Mouse (Mus musculus) MEL (cell line): ENCODE data around the gene Hspa2. TPM values are rescaled to one million over a fixed set of nuclear protein-coding genes. Genes with fewer than 3 reads are reported as not detected.
A peak's percentile ranks its signal among the peaks of the same experiment; 100 is the strongest.

Experiments
- DNase-seq: peaks from one replicate; pipeline ENCODE4 v3.0.0; 2011; ENCODE audit warnings: low read depth, low spot score
- H3K27ac ChIP-seq: 2 replicates; pipeline ENCODE4 v1.5.1; 2012; ENCODE audit warnings: low read depth, mild to moderate bottlenecking, control low read depth, low read length, moderate library complexity; ENCODE audit not compliant: control insufficient read depth
- H3K27me3 ChIP-seq, 2 experiments: fragments of 150-350 bp in 1 of 2; sonication (generic) in 1 of 2; 2 replicates each; pipeline ENCODE4 v1.6.1; 2012; ENCODE audit warnings: low read length in 2 of 2, mild to moderate bottlenecking in 2 of 2, improper control_type of control experiment in 1 of 2, moderate library complexity in 1 of 2; ENCODE audit not compliant: insufficient read depth in 2 of 2, control insufficient read depth in 1 of 2
- H3K36me3 ChIP-seq, 2 experiments: 2 replicates each; pipeline ENCODE4 v1.6.1; 2012 to 2014; ENCODE audit warnings: low read length in 2 of 2, improper control_type of control experiment in 1 of 2, inconsistent platforms in 1 of 2, mild to moderate bottlenecking in 1 of 2; ENCODE audit not compliant: insufficient read depth in 2 of 2, control insufficient read depth in 1 of 2
- H3K4me1 ChIP-seq, 2 experiments: fragments of 150-350 bp in 1 of 2; sonication (generic) in 1 of 2; 2 replicates each; pipeline ENCODE4 v1.6.1; 2012; ENCODE audit warnings: low read length in 2 of 2, improper control_type of control experiment in 1 of 2, mild to moderate bottlenecking in 1 of 2; ENCODE audit not compliant: insufficient read depth in 2 of 2, control insufficient read depth in 1 of 2
- H3K4me3 ChIP-seq, 2 experiments: fragments of 150-350 bp in 1 of 2; sonication (generic) in 1 of 2; 2 replicates each; pipeline ENCODE4 v1.5.1; 2012; ENCODE audit warnings: low read depth in 2 of 2, low read length in 2 of 2, mild to moderate bottlenecking in 2 of 2, moderate library complexity in 2 of 2, control low read depth in 1 of 2, improper control_type of control experiment in 1 of 2; ENCODE audit not compliant: control insufficient read depth in 1 of 2, insufficient read depth in 1 of 2
- H3K79me2 ChIP-seq: 2 replicates; pipeline ENCODE4 v1.6.1; 2012; ENCODE audit warnings: mild to moderate bottlenecking, low read length, moderate library complexity; ENCODE audit not compliant: control insufficient read depth, poor library complexity, insufficient read depth
- H3K9ac ChIP-seq: 2 replicates; pipeline ENCODE4 v1.6.1; 2012; ENCODE audit warnings: low read depth, mild to moderate bottlenecking, control low read depth, low read length, moderate library complexity; ENCODE audit not compliant: control insufficient read depth, poor library complexity, severe bottlenecking
- H3K9me3 ChIP-seq: fragments of 150-350 bp; sonication (generic); replicated peaks from 2 replicates; pipeline ENCODE4 v1.6.1; 2012; ENCODE audit warnings: mild to moderate bottlenecking, low read length, improper control_type of control experiment, moderate library complexity; ENCODE audit not compliant: insufficient read depth
- BHLHE40 ChIP-seq: IDR thresholded peaks from 2 replicates; pipeline ENCODE4 v1.6.1; 2012; ENCODE audit warnings: low read depth, mild to moderate bottlenecking, inconsistent platforms, low read length, improper control_type of control experiment, borderline replicate concordance
- CHD1 ChIP-seq: IDR thresholded peaks from 2 replicates; pipeline ENCODE4 v1.6.1; 2012; ENCODE audit warnings: low read depth, mild to moderate bottlenecking, inconsistent platforms, low read length, improper control_type of control experiment
- CTCF ChIP-seq, 3 experiments: IDR thresholded peaks in 2 of 3; conservative IDR thresholded peaks in 1 of 3; 2 replicates each; pipeline ENCODE4 v1.5.1; 2011 to 2012; ENCODE audit warnings: low read length in 3 of 3, low read depth in 2 of 3, mild to moderate bottlenecking in 2 of 3, improper control_type of control experiment in 1 of 3, inconsistent platforms in 1 of 3, mixed read lengths in 1 of 3, moderate library complexity in 1 of 3; ENCODE audit not compliant: control insufficient read depth in 1 of 3, insufficient read depth in 1 of 3, poor library complexity in 1 of 3, severe bottlenecking in 1 of 3
- E2F4 ChIP-seq: IDR thresholded peaks from 2 replicates; pipeline ENCODE4 v1.6.1; 2011; ENCODE audit warnings: low read depth, low read length, improper control_type of control experiment, borderline replicate concordance
- ELF1 ChIP-seq: IDR thresholded peaks from 2 replicates; pipeline ENCODE4 v1.6.1; 2014; ENCODE audit warnings: low read depth, mild to moderate bottlenecking, inconsistent platforms, low read length, improper control_type of control experiment, moderate library complexity
- EP300 ChIP-seq, 2 experiments: IDR thresholded peaks; 2 replicates each; pipeline ENCODE4 v1.6.1; 2011; ENCODE audit warnings: improper control_type of control experiment in 2 of 2, low read length in 2 of 2, low read depth in 1 of 2, mild to moderate bottlenecking in 1 of 2
- ETS1 ChIP-seq: IDR thresholded peaks from 2 replicates; pipeline ENCODE4 v1.6.1; 2012; ENCODE audit warnings: low read depth, mild to moderate bottlenecking, inconsistent platforms, low read length, improper control_type of control experiment, moderate library complexity
- HCFC1 ChIP-seq: IDR thresholded peaks from 2 replicates; pipeline ENCODE4 v1.6.1; 2012; ENCODE audit warnings: low read depth, mild to moderate bottlenecking, inconsistent platforms, low read length, improper control_type of control experiment, moderate library complexity
- MAX ChIP-seq: IDR thresholded peaks from 2 replicates; pipeline ENCODE4 v1.6.1; 2011; ENCODE audit warnings: low read length, improper control_type of control experiment
- MAZ ChIP-seq: IDR thresholded peaks from 2 replicates; pipeline ENCODE4 v1.6.1; 2012; ENCODE audit warnings: low read depth, mild to moderate bottlenecking, inconsistent platforms, low read length, improper control_type of control experiment
- MXI1 ChIP-seq: IDR thresholded peaks from 2 replicates; pipeline ENCODE4 v1.6.1; 2011; ENCODE audit warnings: mild to moderate bottlenecking, low read depth, low read length, improper control_type of control experiment
- MYB ChIP-seq: IDR thresholded peaks from 2 replicates; pipeline ENCODE4 v1.6.1; 2011; ENCODE audit warnings: mild to moderate bottlenecking, low read depth, low read length, improper control_type of control experiment
- MYC ChIP-seq: IDR thresholded peaks from 2 replicates; pipeline ENCODE4 v1.6.1; 2011; ENCODE audit warnings: low read depth, mild to moderate bottlenecking, low read length, improper control_type of control experiment, moderate library complexity
- NELFE ChIP-seq: IDR thresholded peaks from 2 replicates; pipeline ENCODE4 v1.6.1; 2011; ENCODE audit warnings: low read depth, low read length, improper control_type of control experiment
- NRF1 ChIP-seq: IDR thresholded peaks from 2 replicates; pipeline ENCODE4 v1.6.1; 2014; ENCODE audit warnings: low read depth, mild to moderate bottlenecking, inconsistent platforms, low read length, improper control_type of control experiment, moderate library complexity; ENCODE audit not compliant: poor library complexity, insufficient read depth, severe bottlenecking
- POLR2A ChIP-seq, 2 experiments: IDR thresholded peaks; 2 replicates each; pipeline ENCODE4 v1.6.1; 2011 to 2012; ENCODE audit warnings: low read length in 2 of 2, mild to moderate bottlenecking in 2 of 2, control low read depth in 1 of 2, improper control_type of control experiment in 1 of 2, low read depth in 1 of 2, moderate library complexity in 1 of 2; ENCODE audit not compliant: control insufficient read depth in 1 of 2, insufficient read depth in 1 of 2, poor library complexity in 1 of 2
- POLR2AphosphoS2 ChIP-seq: IDR thresholded peaks from 2 replicates; pipeline ENCODE4 v1.6.1; 2011; ENCODE audit warnings: low read length, improper control_type of control experiment
- POLR2AphosphoS5 ChIP-seq: IDR thresholded peaks from 2 replicates; pipeline ENCODE4 v1.6.1; 2012; ENCODE audit warnings: low read depth, borderline replicate concordance, mild to moderate bottlenecking, inconsistent platforms, low read length, moderate library complexity, mixed read lengths
- RAD21 ChIP-seq: IDR thresholded peaks from 2 replicates; pipeline ENCODE4 v1.6.1; 2011; ENCODE audit warnings: mild to moderate bottlenecking, low read depth, low read length, improper control_type of control experiment
- SIN3A ChIP-seq: IDR thresholded peaks from 2 replicates; pipeline ENCODE4 v1.6.1; 2012; ENCODE audit warnings: low read length, improper control_type of control experiment, inconsistent platforms
- SMC3 ChIP-seq: IDR thresholded peaks from 2 replicates; pipeline ENCODE4 v1.6.1; 2011; ENCODE audit warnings: low read depth, low read length, improper control_type of control experiment
- TBP ChIP-seq: IDR thresholded peaks from 2 replicates; pipeline ENCODE4 v1.8.0; 2011; ENCODE audit warnings: low read depth, low read length, improper control_type of control experiment
- UBTF ChIP-seq: IDR thresholded peaks from 2 replicates; pipeline ENCODE4 v1.6.1; 2012; ENCODE audit warnings: low read depth, mild to moderate bottlenecking, inconsistent platforms, low read length, improper control_type of control experiment, moderate library complexity, borderline replicate concordance; ENCODE audit not compliant: insufficient read depth
- USF1 ChIP-seq: IDR thresholded peaks from 2 replicates; pipeline ENCODE4 v1.6.1; 2014; ENCODE audit warnings: low read depth, mild to moderate bottlenecking, inconsistent platforms, low read length, improper control_type of control experiment, moderate library complexity
- USF2 ChIP-seq, 2 experiments: IDR thresholded peaks; 2 replicates each; pipeline ENCODE4 v1.6.1; 2011 to 2012; ENCODE audit warnings: improper control_type of control experiment in 2 of 2, low read length in 2 of 2, borderline replicate concordance in 1 of 2, inconsistent platforms in 1 of 2, low read depth in 1 of 2, mild to moderate bottlenecking in 1 of 2; ENCODE audit not compliant: insufficient read depth in 1 of 2
- ZKSCAN1 ChIP-seq: IDR thresholded peaks from 2 replicates; pipeline ENCODE4 v1.6.1; 2012; ENCODE audit warnings: low read depth, mild to moderate bottlenecking, inconsistent platforms, low read length, improper control_type of control experiment, moderate library complexity
- polyA plus RNA-seq, 2 experiments: library from polyadenylated mRNA; stranded (reverse) in 1 of 2; unstranded in 1 of 2; fragments of >175 nt in 1 of 2; fragments of >200 nt in 1 of 2; gene quantifications; 2 replicates each; pipeline versions ENCODE4 v1.2.1 to v1.2.4; 2012; ENCODE audit warnings: low replicate concordance in 2 of 2, low read depth in 1 of 2; ENCODE audit not compliant: insufficient read length in 2 of 2, insufficient read depth in 1 of 2, missing spikeins in 1 of 2
- total RNA-seq: library from RNA; depleted of rRNA; stranded (reverse); fragments of 300-350 nt; gene quantifications from 2 replicates; pipeline ENCODE4 v1.2.3, GENCODE M21; 2012

The Hspa2 gene
- total and polyA plus RNA-seq, 3 experiments, result 6.6 to 9.3 TPM; not detected in 1

DNA sequence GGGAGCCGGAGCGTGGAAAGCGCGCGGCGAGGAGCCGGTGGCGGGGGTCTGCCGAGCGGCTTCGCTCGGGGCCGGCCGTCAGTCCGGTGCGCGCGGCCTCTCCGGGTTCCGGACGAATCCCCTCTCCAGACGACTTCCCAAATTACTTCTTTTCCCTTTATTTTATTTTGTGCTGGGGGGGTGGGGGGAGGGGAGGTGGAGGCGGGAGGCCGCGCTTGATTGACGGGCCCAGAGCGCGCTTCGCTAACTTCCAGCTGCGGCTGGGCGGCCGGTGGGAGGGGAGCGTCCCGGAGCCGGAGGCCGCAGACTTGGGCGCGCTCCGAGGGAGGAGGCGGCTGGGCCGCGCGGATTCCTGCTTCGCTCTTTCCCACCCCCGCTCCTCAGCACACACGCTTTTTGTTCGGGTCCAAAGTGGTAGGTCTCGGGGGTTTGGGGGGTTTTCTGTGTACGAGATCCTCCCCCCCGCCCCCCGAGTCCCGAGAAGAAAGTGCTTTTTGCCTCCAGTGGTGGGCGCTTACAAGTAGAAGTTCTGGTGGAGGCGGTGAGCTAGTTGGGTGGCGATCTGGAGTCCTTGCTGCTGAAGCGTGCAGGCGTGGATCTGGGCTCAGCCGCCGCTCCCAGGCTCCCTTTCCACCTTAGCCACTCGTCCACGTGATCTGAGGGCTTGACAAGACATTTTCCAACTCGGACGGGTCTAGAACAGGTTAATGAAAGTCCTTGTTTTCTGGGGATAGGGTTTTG lies 33.0 kb upstream of the Hspa2 start:
- no peaks in the 10 kb centered on the region for H3K9me3 ChIP-seq
- peak overlapping the region; percentile 100 for H3K9ac ChIP-seq
- no peaks in the 10 kb centered on the region for H3K27me3 ChIP-seq
- TF ChIP-seq ZKSCAN1 (no peak), ETS1 (no peak), TBP (peak; percentile 56), BHLHE40 (peak; percentile 27; the same call in 1 of the 2 replicates), POLR2AphosphoS5 (no peak), HCFC1 (no peak; the same call in 1 of the 2 replicates), UBTF (0 out of 2 replicates have a peak, but pooled peaks have one; percentile 87), ELF1 (no peak), MXI1 (peak; percentile 92), MYC (peak; percentile 64; the same call in 1 of the 2 replicates), MAX (peak; percentile 76; the same call in 1 of the 2 replicates), EP300 (IDR thresholded peaks at IDR 0.05; ENCODE audit: low read depth in 1 of 2, low read length in 2 of 2) (peak in 1 of 2 experiments; percentile 19; a peak in 1 of 4 replicates), POLR2A (IDR thresholded peaks at IDR 0.05; ENCODE audit: control insufficient read depth in 1 of 2, insufficient read depth in 1 of 2, low read depth in 1 of 2, low read length in 2 of 2, poor library complexity in 1 of 2) (peak; percentile 22 to 63; a peak in 2 of 4 replicates), E2F4 (peak; percentile 20; the same call in 1 of the 2 replicates), NRF1 (no peak), MAZ (peak; percentile 18; the same call in 1 of the 2 replicates), NELFE (peak; percentile 54; the same call in 1 of the 2 replicates), CHD1 (no peak), USF1 (peak; percentile 82)
- peaks cover 88% of the 10 kb centered on the region for H3K79me2 ChIP-seq
- H3K4me1 ChIP-seq, result peaks cover 23 to 40% of the 10 kb centered on the region in 2 experiments
- peak overlapping the region; percentile 97 for H3K27ac ChIP-seq
- peak overlapping the region; percentile 87 to 94 for H3K4me3 ChIP-seq
- DNase-seq, result peak; percentile 84
- peaks cover 0 to 49% of the 10 kb centered on the region in 2 experiments; a peak in 2 of 4 replicates for H3K36me3 ChIP-seq

GRCm38 (mm10) chr12:76372046-76372445 lies 31.9 kb upstream of the Hspa2 start:
- DNase-seq, result peak; percentile 69
- Histone ChIP-seq H3K27me3 (no peaks in the 10 kb centered on the region), H3K9me3 (no peaks in the 10 kb centered on the region), H3K36me3 (peaks cover 3 to 51% of the 10 kb centered on the region in 2 experiments), H3K27ac (peak overlapping the region; percentile 97), H3K9ac (peak overlapping the region; percentile 100), H3K4me3 (peak overlapping the region; percentile 87 to 94), H3K79me2 (peaks cover 90% of the 10 kb centered on the region), H3K4me1 (peaks cover 18 to 44% of the 10 kb centered on the region in 2 experiments)
- TF ChIP-seq SMC3 (no peak), MYB (no peak), RAD21 (no peak), SIN3A (peak; percentile 28; the same call in 1 of the 2 replicates), CTCF (IDR thresholded peaks at IDR 0.05 in 2 of 3, conservative IDR thresholded peaks at IDR 0.05 in 1 of 3; ENCODE audit: control insufficient read depth in 1 of 3, insufficient read depth in 1 of 3, low read depth in 2 of 3, low read length in 3 of 3, poor library complexity in 1 of 3, severe bottlenecking in 1 of 3) (no peak), CHD1 (no peak), ELF1 (no peak), MAX (no peak; the same call in 1 of the 2 replicates), POLR2AphosphoS2 (0 out of 2 replicates have a peak, but pooled peaks have one; percentile 5), USF2 (IDR thresholded peaks at IDR 0.05; ENCODE audit: borderline replicate concordance in 1 of 2, insufficient read depth in 1 of 2, low read depth in 1 of 2, low read length in 2 of 2) (no peak), TBP (peak; percentile 58; the same call in 1 of the 2 replicates), MXI1 (peak; percentile 36; the same call in 1 of the 2 replicates)
